Mouse (Mus musculus): ENCODE results near the gene Tut4.
A peak's percentile ranks its signal among the peaks of the same experiment; 100 is the strongest.

Tut4 gene

GRCm38 (mm10) chr4:108503023-108503422, 43.8 kb downstream of the Tut4 start:
- no peak for DNase-seq (ENCODE audit: low read depth, low spot score)

- no peak for DNase-seq (ENCODE audit: low read depth, low spot score)
Measured at GRCm38 (mm10) chr4:108539701-108540100, 80.5 kb downstream of the Tut4 start.

- no peak for DNase-seq (ENCODE audit: low read depth, low spot score)
Measured at GRCm38 (mm10) chr4:108565026-108565425, 105.8 kb downstream of the Tut4 start.

- no peak for DNase-seq (ENCODE audit: low read depth, low spot score)
Measured at GRCm38 (mm10) chr4:108572644-108573043, 113.4 kb downstream of the Tut4 start.

- DNase-seq (ENCODE audit: low read depth, low spot score), result peak; percentile 97
Measured at GRCm38 (mm10) chr4:108578840-108579742, 119.9 kb downstream of the Tut4 start, which contains the start of the genes Prpf38a and Orc1. Prpf38a (minus strand) TSS chr4:108579336. Orc1 (plus strand) TSS chr4:108579423.

- DNase-seq (ENCODE audit: low read depth, low spot score), result peak; percentile 15
Measured at GRCm38 (mm10) chr4:108579743-108580411, 120.7 kb downstream of the Tut4 start.

- DNase-seq (ENCODE audit: low read depth, low spot score), result no peak
Measured at GRCm38 (mm10) chr4:108593376-108593775, 134.2 kb downstream of the Tut4 start.

- no peak for DNase-seq (ENCODE audit: low read depth, low spot score)
Measured at GRCm38 (mm10) chr4:108595785-108596184, 136.6 kb downstream of the Tut4 start.

GRCm38 (mm10) chr4:108598306-108598705, 139.1 kb downstream of the Tut4 start:
- no peak for DNase-seq (ENCODE audit: low read depth, low spot score)

GRCm38 (mm10) chr4:108601870-108602269, 142.6 kb downstream of the Tut4 start:
- DNase-seq (ENCODE audit: low read depth, low spot score), result no peak

- DNase-seq (ENCODE audit: low read depth, low spot score), result no peak
Measured at GRCm38 (mm10) chr4:108608651-108609050, 149.4 kb downstream of the Tut4 start.

Data from CD4-positive helper T cell, adult 2 months (primary cell).